Mouse (Mus musculus) hindbrain, postnatal 0 days (tissue): ENCODE data around the gene Fam219b. TPM values are rescaled to one million over a fixed set of nuclear protein-coding genes. Genes with fewer than 3 reads are reported as not detected.

Experiments used
- ATAC-seq: fragments of 200-750 bp; cut with Nextera tagmentation; 2 replicates; pipeline ENCODE4 v1.8.0; 2017; ENCODE audit warnings: mild to moderate bottlenecking, moderate TSS enrichment, moderate library complexity
- DNase-seq: peaks from one replicate; pipeline ENCODE4 v3.0.0-alpha.2; 2015; ENCODE audit warnings: low spot score
- H3K27ac ChIP-seq: fragments of 300-500 bp; sonication (generic); 2 replicates; pipeline ENCODE4 v1.5.1; 2014; ENCODE audit warnings: mild to moderate bottlenecking
- H3K27me3 ChIP-seq: fragments of 300-500 bp; sonication (generic); 2 replicates; pipeline ENCODE4 v1.6.1; 2014; ENCODE audit warnings: low read length, mixed read lengths; ENCODE audit not compliant: insufficient read depth
- H3K36me3 ChIP-seq: fragments of 300-500 bp; sonication (generic); 2 replicates; pipeline ENCODE4 v1.6.1; 2014; ENCODE audit warnings: low read length, mixed read lengths; ENCODE audit not compliant: insufficient read depth
- H3K4me1 ChIP-seq: fragments of 300-500 bp; sonication (generic); 2 replicates; pipeline ENCODE4 v1.6.1; 2014; ENCODE audit warnings: antibody characterized with exemption, low read length, mixed read lengths; ENCODE audit not compliant: insufficient read depth
- H3K4me2 ChIP-seq: fragments of 300-500 bp; sonication (generic); 2 replicates; pipeline ENCODE4 v1.6.1; 2014; ENCODE audit warnings: low read depth, mild to moderate bottlenecking, low read length, moderate library complexity, mixed read lengths
- H3K4me3 ChIP-seq: fragments of 300-500 bp; sonication (generic); 2 replicates; pipeline ENCODE4 v1.5.1; 2014; ENCODE audit warnings: low read length
- H3K9ac ChIP-seq: fragments of 300-500 bp; sonication (generic); replicated peaks from 2 replicates; pipeline ENCODE4 v1.6.1; 2014; ENCODE audit warnings: mild to moderate bottlenecking, low read length, moderate library complexity, mixed read lengths
- H3K9me3 ChIP-seq: fragments of 300-500 bp; sonication (generic); 2 replicates; pipeline ENCODE4 v1.6.1; 2016; ENCODE audit warnings: low read length, mixed read lengths
- CTCF ChIP-seq: IDR thresholded peaks from 2 replicates; pipeline ENCODE4 v1.5.1; 2016; ENCODE audit warnings: antibody characterized with exemption, control low read depth, low read depth
- WGBS: fragments of 180-500 bp; shearing (Covaris S2); extraction: QIAGEN DNeasy Blood & Tissue Kit; methylation state at CpG from one replicate; pipeline ENCODE4 v1.1.7; 2014; 5-methylcytosine and 5-hydroxymethylcytosine counted together
- polyA plus RNA-seq: library from polyadenylated mRNA; unstranded; fragments of >200 nt; fragmentation: Nextera tagmentation; extraction: Ambion mirVana; gene quantifications from 2 replicates; pipeline ENCODE4 v1.2.1, GENCODE M21; 2015
- total RNA-seq: library from RNA; depleted of rRNA; stranded (reverse); fragments of >200 nt; gene quantifications from 2 replicates; pipeline ENCODE4 v1.2.3, GENCODE M21; 2014

Fam219b gene
- total and polyA plus RNA-seq, 2 experiments from 2014 or later = 14.6 to 23.2 TPM

GRCm38 (mm10) chr9:57501861-57502260 lies 35.5 kb upstream of the Fam219b start:
- ATAC-seq (no peak), DNase-seq (peak; percentile 82)
- Histone ChIP-seq H3K4me3 (peak overlapping the region; percentile 18), H3K27me3 (peaks cover 9% of the 10 kb centered on the region), H3K4me1 (peaks cover 29% of the 10 kb centered on the region), H3K27ac (peak overlapping the region; percentile 41; the same call in 1 of the 2 replicates), H3K36me3 (no peaks in the 10 kb centered on the region), H3K4me2 (peak overlapping the region; percentile 86), H3K9me3 (no peaks in the 10 kb centered on the region), H3K9ac (peak overlapping the region; percentile 35; the same call in 1 of the 2 replicates)
- TF ChIP-seq CTCF = no peak
- WGBS = 2% methylated on average over 20 of the region's 20 CpGs

- WGBS = 8% methylated on average over 23 of the region's 23 CpGs
Measured at GRCm38 (mm10) chr9:57502911-57503621, 34.3 kb upstream of the Fam219b start.

GRCm38 (mm10) chr9:57503622-57504380 lies 33.5 kb upstream of the Fam219b start, which contains the start of gene Rpp25:
TSS of gene Rpp25 (plus strand) at chr9:57504026.
- peak within 1 kb of the TSS; percentile 48; the same call in 1 of the 2 replicates for H3K9ac ChIP-seq
- peak; percentile 55 for ATAC-seq
- peak within 1 kb of the TSS; percentile 86 for H3K4me2 ChIP-seq
- peak; percentile 23 for DNase-seq
- peak within 1 kb of the TSS; percentile 41 for H3K4me3 ChIP-seq
- H3K27ac ChIP-seq = peak within 1 kb of the TSS; percentile 62; the same call in 1 of the 2 replicates
- no peak for TF ChIP-seq CTCF
- peaks cover 29% of the 10 kb centered on the region for H3K4me1 ChIP-seq
- H3K27me3 ChIP-seq = peaks cover 9% of the 10 kb centered on the region
- H3K36me3 ChIP-seq = no peaks in the 10 kb centered on the region
- under 1% methylated on average over 46 of the region's 46 CpGs for WGBS
- no peaks in the 10 kb centered on the region for H3K9me3 ChIP-seq

More at GRCm38 (mm10) chr9:57502911-57503621, 34.3 kb upstream of the Fam219b start:
- DNase-seq (no peak), ATAC-seq (0 out of 2 replicates have a peak, but pooled peaks have one; percentile 7)
- TF ChIP-seq CTCF = no peak
- no peak overlapping the region; the same call in 1 of the 2 replicates for H3K27ac ChIP-seq
- no peaks in the 10 kb centered on the region for H3K9me3 ChIP-seq
- H3K4me2 ChIP-seq = peak overlapping the region; percentile 86
- peak overlapping the region; percentile 41 for H3K4me3 ChIP-seq
- H3K4me1 ChIP-seq = peaks cover 29% of the 10 kb centered on the region
- H3K36me3 ChIP-seq = no peaks in the 10 kb centered on the region
- H3K27me3 ChIP-seq = peaks cover 9% of the 10 kb centered on the region
- H3K9ac ChIP-seq = peak overlapping the region; percentile 48; the same call in 1 of the 2 replicates

- peaks cover 29% of the 10 kb centered on the region for H3K4me1 ChIP-seq
Measured at GRCm38 (mm10) chr9:57504381-57504700, 33.0 kb upstream of the Fam219b start.

GRCm38 (mm10) chr9:57504891-57505290 lies 32.4 kb upstream of the Fam219b start:
- no peaks in the 10 kb centered on the region for H3K9me3 ChIP-seq
- peak overlapping the region; percentile 86 for H3K4me2 ChIP-seq
- no peak for DNase-seq
- 53% methylated on average over 10 of the region's 10 CpGs for WGBS
- H3K27ac ChIP-seq = 0 out of 2 replicates have a peak overlapping the region, but pooled peaks have one; percentile 28
- H3K4me3 ChIP-seq = peak overlapping the region; percentile 41; the same call in 1 of the 2 replicates
- peaks cover 9% of the 10 kb centered on the region for H3K27me3 ChIP-seq
- TF ChIP-seq CTCF = no peak
- peaks cover 29% of the 10 kb centered on the region for H3K4me1 ChIP-seq
- no peak for ATAC-seq
- no peak overlapping the region for H3K9ac ChIP-seq
- no peaks in the 10 kb centered on the region for H3K36me3 ChIP-seq

More at GRCm38 (mm10) chr9:57504381-57504700, 33.0 kb upstream of the Fam219b start:
- Histone ChIP-seq H3K9ac (peak overlapping the region; percentile 48; the same call in 1 of the 2 replicates), H3K4me2 (peak overlapping the region; percentile 86), H3K27me3 (peaks cover 9% of the 10 kb centered on the region), H3K4me3 (peak overlapping the region; percentile 41), H3K27ac (peak overlapping the region; percentile 62; the same call in 1 of the 2 replicates), H3K9me3 (no peaks in the 10 kb centered on the region), H3K36me3 (no peaks in the 10 kb centered on the region)
- 1% methylated on average over 33 of the region's 34 CpGs for WGBS
- ATAC-seq (peak; percentile 74), DNase-seq (peak; percentile 80)
- TF ChIP-seq CTCF = peak; percentile 61

GRCm38 (mm10) chr9:57505700-57506099 lies 31.6 kb upstream of the Fam219b start:
- no peaks in the 10 kb centered on the region for H3K36me3 ChIP-seq
- WGBS = 7% methylated on average over 8 of the region's 8 CpGs
- H3K4me3 ChIP-seq = no peak overlapping the region
- peaks cover 29% of the 10 kb centered on the region for H3K4me1 ChIP-seq
- H3K9ac ChIP-seq = no peak overlapping the region
- peak overlapping the region; percentile 28; the same call in 1 of the 2 replicates for H3K27ac ChIP-seq
- DNase-seq = peak; percentile 48
- H3K4me2 ChIP-seq = peak overlapping the region; percentile 86; the same call in 1 of the 2 replicates
- peak; percentile 81 for ATAC-seq
- no peaks in the 10 kb centered on the region for H3K9me3 ChIP-seq
- no peak for TF ChIP-seq CTCF
- peaks cover 9% of the 10 kb centered on the region for H3K27me3 ChIP-seq
